Mouse (Mus musculus): ENCODE measurements around the gene Mical2. TPM values are rescaled to one million over a fixed set of nuclear protein-coding genes. Genes with fewer than 3 reads are reported as not detected.

The Mical2 gene
- total RNA-seq, 1 experiment from 2014 or later: 0.70 TPM

- ATAC-seq (ENCODE audit: extremely low read depth, insufficient number of reproducible peaks, low FRiP score, poor library complexity, severe bottlenecking): no peak
Measured at GRCm38 (mm10) chr7:112238768-112239728, 13.4 kb downstream of the Mical2 start.

GRCm38 (mm10) chr7:112240748-112241147 lies 15.1 kb downstream of the Mical2 start:
- no peak for ATAC-seq (ENCODE audit: extremely low read depth, insufficient number of reproducible peaks, low FRiP score, poor library complexity, severe bottlenecking)

GRCm38 (mm10) chr7:112241211-112241944 lies 15.7 kb downstream of the Mical2 start:
- no peak for ATAC-seq (ENCODE audit: extremely low read depth, insufficient number of reproducible peaks, low FRiP score, poor library complexity, severe bottlenecking)

GRCm38 (mm10) chr7:112241945-112242329 lies 16.3 kb downstream of the Mical2 start:
- ATAC-seq (ENCODE audit: extremely low read depth, insufficient number of reproducible peaks, low FRiP score, poor library complexity, severe bottlenecking): no peak

- no peak for ATAC-seq (ENCODE audit: extremely low read depth, insufficient number of reproducible peaks, low FRiP score, poor library complexity, severe bottlenecking)
Measured at GRCm38 (mm10) chr7:112242587-112242986, 16.9 kb downstream of the Mical2 start.

GRCm38 (mm10) chr7:112244071-112244470 lies 18.4 kb downstream of the Mical2 start:
- ATAC-seq (ENCODE audit: extremely low read depth, insufficient number of reproducible peaks, low FRiP score, poor library complexity, severe bottlenecking): no peak

- no peak for ATAC-seq (ENCODE audit: extremely low read depth, insufficient number of reproducible peaks, low FRiP score, poor library complexity, severe bottlenecking)
Measured at GRCm38 (mm10) chr7:112244683-112245082, 19.0 kb downstream of the Mical2 start.

GRCm38 (mm10) chr7:112245839-112246438 lies 20.3 kb downstream of the Mical2 start:
- ATAC-seq (ENCODE audit: extremely low read depth, insufficient number of reproducible peaks, low FRiP score, poor library complexity, severe bottlenecking): no peak

GRCm38 (mm10) chr7:112246442-112246841 lies 20.8 kb downstream of the Mical2 start:
- no peak for ATAC-seq (ENCODE audit: extremely low read depth, insufficient number of reproducible peaks, low FRiP score, poor library complexity, severe bottlenecking)

- no peak for ATAC-seq (ENCODE audit: extremely low read depth, insufficient number of reproducible peaks, low FRiP score, poor library complexity, severe bottlenecking)
Measured at GRCm38 (mm10) chr7:112247890-112248289, 22.2 kb downstream of the Mical2 start.

- no peak for ATAC-seq (ENCODE audit: extremely low read depth, insufficient number of reproducible peaks, low FRiP score, poor library complexity, severe bottlenecking)
Measured at GRCm38 (mm10) chr7:112249476-112249875, 23.8 kb downstream of the Mical2 start.

GRCm38 (mm10) chr7:112252065-112252464 lies 26.4 kb downstream of the Mical2 start:
- ATAC-seq (ENCODE audit: extremely low read depth, insufficient number of reproducible peaks, low FRiP score, poor library complexity, severe bottlenecking): no peak

GRCm38 (mm10) chr7:112254233-112254632 lies 28.6 kb downstream of the Mical2 start:
- ATAC-seq (ENCODE audit: extremely low read depth, insufficient number of reproducible peaks, low FRiP score, poor library complexity, severe bottlenecking): no peak

- ATAC-seq (ENCODE audit: extremely low read depth, insufficient number of reproducible peaks, low FRiP score, poor library complexity, severe bottlenecking): no peak
Measured at GRCm38 (mm10) chr7:112255248-112255866, 29.7 kb downstream of the Mical2 start.

- ATAC-seq (ENCODE audit: extremely low read depth, insufficient number of reproducible peaks, low FRiP score, poor library complexity, severe bottlenecking): no peak
Measured at GRCm38 (mm10) chr7:112258338-112258903, 32.8 kb downstream of the Mical2 start.

GRCm38 (mm10) chr7:112259286-112259685 lies 33.6 kb downstream of the Mical2 start:
- no peak for ATAC-seq (ENCODE audit: extremely low read depth, insufficient number of reproducible peaks, low FRiP score, poor library complexity, severe bottlenecking)

- ATAC-seq (ENCODE audit: extremely low read depth, insufficient number of reproducible peaks, low FRiP score, poor library complexity, severe bottlenecking): no peak
Measured at GRCm38 (mm10) chr7:112261121-112261520, 35.5 kb downstream of the Mical2 start.

- ATAC-seq (ENCODE audit: extremely low read depth, insufficient number of reproducible peaks, low FRiP score, poor library complexity, severe bottlenecking): no peak
Measured at GRCm38 (mm10) chr7:112267266-112267665, 41.6 kb downstream of the Mical2 start.
